Mouse (Mus musculus): ENCODE results near the gene Nectin2. TPM values are rescaled to one million over a fixed set of nuclear protein-coding genes. Genes with fewer than 3 reads are reported as not detected.

Nectin2 gene
- polyA plus RNA-seq, 1 experiment: 4.7 TPM

DNA sequence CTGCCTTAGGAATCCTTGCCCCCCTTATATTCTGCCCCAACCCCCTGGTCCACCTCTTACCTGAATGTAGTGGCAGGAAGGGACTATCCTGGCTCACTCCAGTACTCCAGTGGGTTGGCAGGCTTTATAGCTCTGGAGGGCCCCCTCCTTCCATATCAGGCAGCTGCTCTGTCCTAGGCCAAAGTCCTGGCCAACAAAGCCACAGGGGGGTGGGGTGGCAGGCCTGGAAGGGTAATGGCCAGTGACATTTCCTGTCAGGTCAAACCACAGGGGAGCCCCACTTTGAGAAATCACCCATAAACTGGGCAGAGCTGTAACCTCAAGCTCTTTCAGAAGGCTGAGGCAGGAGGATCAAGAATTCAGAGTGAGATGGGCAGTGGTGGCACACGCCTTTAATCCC, 73.6 kb downstream of the Nectin2 start:
- H3K4me3 ChIP-seq (replicated peaks; ENCODE audit: control insufficient read depth, low read depth, low read length): no peak overlapping the region
- no peak overlapping the region; the same call in 1 of the 2 replicates for H3K27ac ChIP-seq (ENCODE audit: control insufficient read depth, insufficient read depth, low read depth, low read length, poor library complexity)
- 66% methylated on average over 1 of the region's 1 CpGs for WGBS
- no peaks in the 10 kb centered on the region; the same call in 1 of the 2 replicates for H3K4me1 ChIP-seq (ENCODE audit: control insufficient read depth, insufficient read depth, low read length)
- TF ChIP-seq CTCF (IDR thresholded peaks at IDR 0.05; ENCODE audit: control insufficient read depth, insufficient read depth, low read length): no peak
- TF ChIP-seq POLR2A (IDR thresholded peaks at IDR 0.05; ENCODE audit: borderline replicate concordance, control insufficient read depth, low read depth, low read length): no peak

DNA sequence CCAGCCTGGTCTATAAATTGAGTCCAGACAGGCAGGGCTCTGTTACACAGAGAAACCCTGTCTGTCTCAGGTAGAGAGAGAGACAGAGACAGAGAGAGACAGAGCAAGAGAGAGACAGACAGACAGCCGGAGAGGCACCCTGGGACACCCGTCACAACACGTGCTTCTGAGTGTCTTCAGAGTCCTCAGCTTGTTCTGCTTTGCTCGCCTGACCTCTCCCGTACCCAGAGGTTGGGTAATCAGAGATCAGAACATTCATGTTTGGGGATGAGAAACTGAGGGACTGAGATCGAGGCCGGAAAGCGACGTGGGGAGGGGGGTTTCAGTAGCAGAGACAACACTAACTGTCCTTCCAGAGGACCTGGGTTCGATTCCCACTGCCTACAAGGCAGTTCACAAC, 74.5 kb downstream of the Nectin2 start:
- no peak for TF ChIP-seq CTCF (IDR thresholded peaks at IDR 0.05; ENCODE audit: control insufficient read depth, insufficient read depth, low read length)
- no peak for TF ChIP-seq POLR2A (IDR thresholded peaks at IDR 0.05; ENCODE audit: borderline replicate concordance, control insufficient read depth, low read depth, low read length)
- Histone ChIP-seq H3K4me1 (ENCODE audit: control insufficient read depth, insufficient read depth, low read length) (no peaks in the 10 kb centered on the region; the same call in 1 of the 2 replicates), H3K4me3 (replicated peaks; ENCODE audit: control insufficient read depth, low read depth, low read length) (no peak overlapping the region), H3K27ac (ENCODE audit: control insufficient read depth, insufficient read depth, low read depth, low read length, poor library complexity) (no peak overlapping the region)
- 51% methylated on average over 10 of the region's 10 CpGs for WGBS

DNA sequence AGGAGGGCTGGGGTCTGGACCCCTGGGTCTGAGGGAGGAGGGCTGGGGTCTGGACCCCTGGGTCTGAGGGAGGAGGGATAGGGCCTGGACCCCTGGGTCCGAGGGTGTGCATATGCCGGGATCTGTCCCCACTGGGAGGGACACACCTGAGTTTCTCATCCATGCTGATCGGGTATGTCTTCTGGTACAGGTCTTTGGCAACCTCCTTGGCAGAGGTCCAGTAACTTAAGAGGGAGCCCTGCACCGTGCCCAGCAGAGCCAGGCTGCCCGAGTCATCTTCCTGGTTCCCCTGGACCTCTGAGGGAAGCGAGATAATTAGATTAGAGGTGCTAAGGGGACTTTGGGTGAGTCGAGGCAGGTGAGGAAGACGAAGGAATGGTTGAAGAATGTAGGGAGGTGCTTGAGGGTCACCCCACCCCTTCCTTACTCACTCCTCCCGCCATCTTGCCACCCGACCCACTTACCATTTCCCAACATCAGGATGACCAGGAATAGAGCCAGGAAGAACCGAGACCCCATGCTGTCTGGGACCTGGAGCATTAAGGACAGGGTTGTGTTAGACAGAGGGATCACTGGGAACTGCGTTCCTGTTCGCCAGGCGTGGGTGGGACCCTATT, 77.1 kb downstream of the Nectin2 start:
- Histone ChIP-seq H3K27ac (ENCODE audit: control insufficient read depth, insufficient read depth, low read depth, low read length, poor library complexity) (no peak overlapping the region), H3K4me1 (ENCODE audit: control insufficient read depth, insufficient read depth, low read length) (no peaks in the 10 kb centered on the region; the same call in 1 of the 2 replicates), H3K4me3 (replicated peaks; ENCODE audit: control insufficient read depth, low read depth, low read length) (no peak overlapping the region)
- TF ChIP-seq CTCF (IDR thresholded peaks at IDR 0.05; ENCODE audit: control insufficient read depth, insufficient read depth, low read length) (no peak), POLR2A (IDR thresholded peaks at IDR 0.05; ENCODE audit: borderline replicate concordance, control insufficient read depth, low read depth, low read length) (no peak)
- 51% methylated on average over 14 of the region's 14 CpGs for WGBS

DNA sequence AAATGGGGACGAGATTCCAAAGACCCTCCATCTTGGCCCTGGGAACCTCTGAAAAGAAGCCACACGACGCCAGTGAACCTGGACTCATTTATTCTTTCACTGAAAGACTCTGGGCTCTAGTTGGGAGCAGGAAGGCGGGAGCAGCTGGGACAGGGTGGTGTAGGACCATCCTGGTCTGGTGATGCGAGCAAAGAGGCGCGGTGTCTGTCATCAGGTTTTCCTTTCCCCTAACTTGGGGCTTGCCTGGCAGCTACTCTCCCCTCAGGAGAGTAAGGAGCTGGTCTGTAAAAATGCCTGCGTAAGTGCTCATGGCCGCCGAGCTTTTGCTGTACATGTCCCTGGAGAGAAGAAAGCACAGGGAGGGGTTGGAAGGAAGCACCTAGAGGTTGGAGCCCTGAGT, 78.8 kb downstream of the Nectin2 start:
- WGBS: 80% methylated on average over 10 of the region's 10 CpGs
- Histone ChIP-seq H3K4me1 (ENCODE audit: control insufficient read depth, insufficient read depth, low read length) (peaks cover 2% of the 10 kb centered on the region; the same call in 1 of the 2 replicates), H3K27ac (ENCODE audit: control insufficient read depth, insufficient read depth, low read depth, low read length, poor library complexity) (no peak overlapping the region), H3K4me3 (replicated peaks; ENCODE audit: control insufficient read depth, low read depth, low read length) (no peak overlapping the region)
- TF ChIP-seq POLR2A (IDR thresholded peaks at IDR 0.05; ENCODE audit: borderline replicate concordance, control insufficient read depth, low read depth, low read length) (no peak), CTCF (IDR thresholded peaks at IDR 0.05; ENCODE audit: control insufficient read depth, insufficient read depth, low read length) (no peak)

DNA sequence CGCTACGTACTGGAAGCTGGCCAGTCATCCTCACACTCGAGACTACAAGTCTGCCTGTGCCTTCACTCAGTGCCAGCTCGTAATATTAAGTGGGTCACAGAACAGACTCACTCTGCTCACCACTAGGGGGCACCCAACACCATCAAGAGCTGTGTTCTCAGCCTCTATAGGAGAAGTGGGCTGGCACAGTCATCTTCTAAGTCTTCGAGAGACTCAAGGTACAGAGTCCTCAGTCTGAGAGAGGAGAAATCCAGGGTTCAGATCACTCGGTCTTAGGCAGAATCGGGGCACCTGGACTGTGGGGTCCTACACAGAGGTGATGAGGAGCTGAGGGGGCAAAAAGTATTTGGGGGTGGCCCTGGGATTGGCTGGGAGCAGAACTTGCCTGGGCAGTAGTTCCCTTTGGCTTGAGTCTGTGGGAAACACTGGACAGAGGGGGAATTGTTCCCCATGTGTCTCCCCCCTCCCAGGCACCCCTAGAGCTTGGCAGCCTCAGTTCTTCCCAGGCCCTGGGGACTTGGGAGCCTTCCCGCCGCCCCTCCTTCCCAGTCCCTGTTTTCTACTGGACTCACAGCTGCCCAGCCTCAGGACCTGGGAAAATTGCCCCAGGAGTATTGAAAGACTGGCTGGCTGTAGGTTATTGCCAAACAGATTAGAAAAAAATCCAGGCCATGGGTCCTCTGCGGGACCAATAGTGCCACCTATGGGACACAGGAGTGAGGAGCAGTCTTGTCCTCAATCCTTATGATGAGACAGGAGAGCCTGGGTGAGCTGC, 81.1 kb downstream of the Nectin2 start:
- WGBS: 9% methylated on average over 10 of the region's 10 CpGs
- peaks cover 2% of the 10 kb centered on the region; the same call in 1 of the 2 replicates for H3K4me1 ChIP-seq (ENCODE audit: control insufficient read depth, insufficient read depth, low read length)
- TF ChIP-seq CTCF (IDR thresholded peaks at IDR 0.05; ENCODE audit: control insufficient read depth, insufficient read depth, low read length): peak; percentile 94
- TF ChIP-seq POLR2A (IDR thresholded peaks at IDR 0.05; ENCODE audit: borderline replicate concordance, control insufficient read depth, low read depth, low read length): no peak
- H3K27ac ChIP-seq (ENCODE audit: control insufficient read depth, insufficient read depth, low read depth, low read length, poor library complexity): peak overlapping the region; percentile 35
- H3K4me3 ChIP-seq (replicated peaks; ENCODE audit: control insufficient read depth, low read depth, low read length): no peak overlapping the region

DNA sequence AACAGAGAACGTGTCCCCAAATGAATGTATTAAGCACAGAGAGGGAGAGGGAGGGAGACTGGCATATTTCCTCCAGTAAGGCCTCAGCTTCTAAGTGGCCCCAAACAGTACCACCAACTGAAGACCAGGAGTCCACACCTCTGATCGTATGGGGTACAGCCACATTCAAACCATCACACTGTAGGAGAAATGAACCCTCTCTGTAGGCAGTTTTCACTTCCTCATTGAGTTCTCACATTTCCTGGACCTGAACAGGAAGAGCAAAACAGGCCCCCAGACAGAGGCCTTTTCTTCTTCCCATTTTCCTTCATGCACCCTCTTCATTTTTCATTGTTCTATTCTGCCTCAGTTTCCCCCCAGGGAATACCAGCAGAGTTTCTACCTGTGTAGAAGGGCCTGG, 82.8 kb downstream of the Nectin2 start:
- H3K4me1 ChIP-seq (ENCODE audit: control insufficient read depth, insufficient read depth, low read length): peaks cover 4% of the 10 kb centered on the region; the same call in 1 of the 2 replicates
- 37% methylated on average over 2 of the region's 2 CpGs for WGBS
- H3K27ac ChIP-seq (ENCODE audit: control insufficient read depth, insufficient read depth, low read depth, low read length, poor library complexity): peak overlapping the region; percentile 65; the same call in 1 of the 2 replicates
- H3K4me3 ChIP-seq (replicated peaks; ENCODE audit: control insufficient read depth, low read depth, low read length): no peak overlapping the region
- TF ChIP-seq CTCF (IDR thresholded peaks at IDR 0.05; ENCODE audit: control insufficient read depth, insufficient read depth, low read length) (no peak), POLR2A (IDR thresholded peaks at IDR 0.05; ENCODE audit: borderline replicate concordance, control insufficient read depth, low read depth, low read length) (no peak)

DNA sequence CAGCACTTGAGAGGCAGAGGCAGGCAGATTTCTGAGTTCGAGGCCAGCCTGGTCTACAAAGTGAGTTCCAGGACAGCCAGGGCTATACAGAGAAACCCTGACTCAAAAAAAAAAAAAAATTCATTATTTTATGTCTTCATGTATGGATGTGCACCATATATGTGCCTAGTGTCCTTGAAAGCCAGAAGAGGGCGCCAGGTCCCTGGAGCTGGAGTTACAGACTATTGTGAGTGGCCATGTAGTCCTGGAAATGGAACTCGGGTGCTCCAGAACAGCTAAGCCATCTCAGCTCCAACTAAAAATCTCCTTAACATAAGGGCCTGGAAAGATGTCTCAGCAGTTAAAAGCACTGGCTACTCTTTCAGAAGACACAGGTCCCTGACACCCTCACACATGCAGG, 83.5 kb downstream of the Nectin2 start:
- no peak overlapping the region for H3K4me3 ChIP-seq (replicated peaks; ENCODE audit: control insufficient read depth, low read depth, low read length)
- peak overlapping the region; percentile 65; the same call in 1 of the 2 replicates for H3K27ac ChIP-seq (ENCODE audit: control insufficient read depth, insufficient read depth, low read depth, low read length, poor library complexity)
- 74% methylated on average over 3 of the region's 3 CpGs for WGBS
- H3K4me1 ChIP-seq (ENCODE audit: control insufficient read depth, insufficient read depth, low read length): peaks cover 4% of the 10 kb centered on the region; the same call in 1 of the 2 replicates
- TF ChIP-seq POLR2A (IDR thresholded peaks at IDR 0.05; ENCODE audit: borderline replicate concordance, control insufficient read depth, low read depth, low read length) (no peak), CTCF (IDR thresholded peaks at IDR 0.05; ENCODE audit: control insufficient read depth, insufficient read depth, low read length) (peak; percentile 41; the same call in 1 of the 2 replicates)

Other genes with a start within 250 kb of the Nectin2 start
- gene Bloc1s3, start 242.1 kb downstream of the Nectin2 start, polyA plus RNA-seq (2011; ENCODE audit: insufficient read depth, insufficient read length, low replicate concordance, missing spikeins): 4.4 and 8.0 TPM in 2 replicates
- gene Trappc6a, start 242.1 kb downstream of the Nectin2 start, polyA plus RNA-seq (2011; ENCODE audit: insufficient read depth, insufficient read length, low replicate concordance, missing spikeins): 12.4 and 12.7 TPM in 2 replicates
- gene Nkpd1, start 232.6 kb downstream of the Nectin2 start, polyA plus RNA-seq (2011; ENCODE audit: insufficient read depth, insufficient read length, low replicate concordance, missing spikeins): not detected in 2 replicates
- gene Ppp1r37, start 187.4 kb downstream of the Nectin2 start, polyA plus RNA-seq (2011; ENCODE audit: insufficient read depth, insufficient read length, low replicate concordance, missing spikeins): 71.6 and 93.5 TPM in 2 replicates
- 2.8 and 3.0 TPM in 2 replicates for gene Zfp296, start 173.2 kb downstream of the Nectin2 start, polyA plus RNA-seq (2011; ENCODE audit: insufficient read depth, insufficient read length, low replicate concordance, missing spikeins)
- 52.9 and 74.3 TPM in 2 replicates for gene Gemin7, start 172.9 kb downstream of the Nectin2 start, polyA plus RNA-seq (2011; ENCODE audit: insufficient read depth, insufficient read length, low replicate concordance, missing spikeins)
- gene Clasrp, start 146.0 kb downstream of the Nectin2 start, polyA plus RNA-seq (2011; ENCODE audit: insufficient read depth, insufficient read length, low replicate concordance, missing spikeins): 64.7 and 98.2 TPM in 2 replicates
- gene Relb, start 121.0 kb downstream of the Nectin2 start, polyA plus RNA-seq (2011; ENCODE audit: insufficient read depth, insufficient read length, low replicate concordance, missing spikeins): 6.4 and 12.0 TPM in 2 replicates
- gene Clptm1, start 85.5 kb downstream of the Nectin2 start, polyA plus RNA-seq (2011; ENCODE audit: insufficient read depth, insufficient read length, low replicate concordance, missing spikeins): 18.1 and 31.2 TPM in 2 replicates
- gene Apoc2, start 72.5 kb downstream of the Nectin2 start, polyA plus RNA-seq (2011; ENCODE audit: insufficient read depth, insufficient read length, low replicate concordance, missing spikeins): 13.2 TPM in 1 of 2 replicates, not detected in the other
- 7.6 TPM in 1 of 2 replicates, not detected in the other for gene Gm44805, start 69.1 kb downstream of the Nectin2 start, polyA plus RNA-seq (2011; ENCODE audit: insufficient read depth, insufficient read length, low replicate concordance, missing spikeins)
- gene Apoc4, start 69.0 kb downstream of the Nectin2 start, polyA plus RNA-seq (2011; ENCODE audit: insufficient read depth, insufficient read length, low replicate concordance, missing spikeins): 3.6 and 18.7 TPM in 2 replicates
- gene Apoc1, start 57.8 kb downstream of the Nectin2 start, polyA plus RNA-seq (2011; ENCODE audit: insufficient read depth, insufficient read length, low replicate concordance, missing spikeins): 48.3 and 137 TPM in 2 replicates
- gene Apoe, start 51.3 kb downstream of the Nectin2 start, polyA plus RNA-seq (2011; ENCODE audit: insufficient read depth, insufficient read length, low replicate concordance, missing spikeins): 205 and 422 TPM in 2 replicates
- gene Tomm40, start 35.0 kb downstream of the Nectin2 start, polyA plus RNA-seq (2011; ENCODE audit: insufficient read depth, insufficient read length, low replicate concordance, missing spikeins): 19.2 and 19.3 TPM in 2 replicates
- 0.79 and 4.5 TPM in 2 replicates for gene Bcam, start 20.5 kb upstream of the Nectin2 start, polyA plus RNA-seq (2011; ENCODE audit: insufficient read depth, insufficient read length, low replicate concordance, missing spikeins)
- gene Cblc, start 46.3 kb upstream of the Nectin2 start, polyA plus RNA-seq (2011; ENCODE audit: insufficient read depth, insufficient read length, low replicate concordance, missing spikeins): not detected in 2 replicates
- gene Bcl3, start 72.3 kb upstream of the Nectin2 start, polyA plus RNA-seq (2011; ENCODE audit: insufficient read depth, insufficient read length, low replicate concordance, missing spikeins): 6.4 and 13.0 TPM in 2 replicates
- gene Gm19345, start 101.5 kb upstream of the Nectin2 start, polyA plus RNA-seq (2011; ENCODE audit: insufficient read depth, insufficient read length, low replicate concordance, missing spikeins): not detected in 2 replicates
- gene Ceacam16, start 110.8 kb upstream of the Nectin2 start, polyA plus RNA-seq (2011; ENCODE audit: insufficient read depth, insufficient read length, low replicate concordance, missing spikeins): 3.8 and 8.2 TPM in 2 replicates
- gene Ceacam19, start 137.5 kb upstream of the Nectin2 start, polyA plus RNA-seq (2011; ENCODE audit: insufficient read depth, insufficient read length, low replicate concordance, missing spikeins): not detected in 2 replicates
- 2.6 and 4.7 TPM in 2 replicates for gene Pvr, start 170.7 kb upstream of the Nectin2 start, polyA plus RNA-seq (2011; ENCODE audit: insufficient read depth, insufficient read length, low replicate concordance, missing spikeins)
- gene Igsf23, start 200.3 kb upstream of the Nectin2 start, polyA plus RNA-seq (2011; ENCODE audit: insufficient read depth, insufficient read length, low replicate concordance, missing spikeins): 0.52 TPM in 1 of 2 replicates, not detected in the other
- gene Ceacam20, start 214.9 kb upstream of the Nectin2 start, polyA plus RNA-seq (2011; ENCODE audit: insufficient read depth, insufficient read length, low replicate concordance, missing spikeins): 1.0 TPM in 2 replicates
- gene Nlrp9b, start 241.0 kb upstream of the Nectin2 start, polyA plus RNA-seq (2011; ENCODE audit: insufficient read depth, insufficient read length, low replicate concordance, missing spikeins): not detected in 2 replicates